Mouse (Mus musculus) kidney, postnatal 14 days (tissue): ENCODE results near the gene Zfp691.

Experiments used
- DNase-seq: peaks from one replicate; pipeline ENCODE4 v3.0.0; 2022; ENCODE audit warnings: mixed read lengths

Gene Zfp691

DNA sequence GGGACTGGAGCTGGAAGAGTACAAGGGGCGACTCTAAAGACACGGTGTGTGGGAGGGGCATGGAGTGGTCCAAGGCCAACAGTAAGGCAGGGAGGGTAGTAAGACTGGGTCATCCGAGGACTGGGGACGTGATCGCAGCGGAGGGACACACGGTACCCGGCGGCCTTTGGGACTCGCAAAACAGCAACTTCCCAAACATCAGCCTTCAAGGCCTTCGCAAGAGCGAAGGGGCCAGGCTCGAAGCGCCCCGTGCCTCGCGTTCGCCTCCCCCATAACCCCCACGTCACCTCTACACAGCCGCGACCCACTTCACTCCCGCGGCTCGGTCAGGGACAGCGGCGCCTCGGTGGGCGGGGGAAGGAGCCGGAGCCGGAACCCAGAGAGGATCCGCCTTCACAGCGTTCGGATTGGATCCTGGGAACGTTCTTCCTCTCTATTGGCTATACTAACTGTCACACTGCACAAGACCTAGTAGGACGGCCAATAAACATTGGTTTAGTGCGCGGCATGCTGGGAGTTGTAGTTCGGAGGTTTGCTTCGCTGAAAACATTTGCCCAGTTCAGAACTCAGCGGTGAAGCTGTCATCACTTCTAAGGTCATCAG lies at the start of gene Zfp691:
Gene Zfp691 (minus strand): TSS at position 345 of the 603 bp plus-strand sequence.
- DNase-seq: peak; percentile 98

DNA sequence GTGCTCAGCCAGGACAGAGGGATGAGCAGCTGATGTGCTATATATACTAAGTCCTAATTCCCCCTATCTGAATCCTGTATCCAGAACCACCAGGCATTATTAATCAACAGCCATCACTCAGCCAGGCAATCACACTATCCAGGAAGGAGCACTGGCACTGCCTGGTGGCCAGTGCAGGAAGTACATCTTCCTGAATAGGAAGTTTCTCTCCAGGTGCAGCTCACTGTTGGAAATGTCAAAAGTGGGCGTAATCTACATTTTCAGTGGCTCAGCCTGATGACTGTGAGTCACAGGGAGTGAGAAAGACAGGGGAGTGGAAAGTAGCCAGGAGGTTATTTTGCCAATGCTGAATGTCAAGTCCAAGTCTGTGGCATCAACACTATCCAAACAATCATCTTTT lies 49.7 kb upstream of the Zfp691 start:
- DNase-seq: peak; percentile 42

GRCm38 (mm10) chr4:119218169-119218568 lies 44.2 kb upstream of the Zfp691 start, which contains the start of gene Tmem269:
Gene Tmem269, minus strand, starts transcription at chr4:119218217.
- no peak for DNase-seq

DNA sequence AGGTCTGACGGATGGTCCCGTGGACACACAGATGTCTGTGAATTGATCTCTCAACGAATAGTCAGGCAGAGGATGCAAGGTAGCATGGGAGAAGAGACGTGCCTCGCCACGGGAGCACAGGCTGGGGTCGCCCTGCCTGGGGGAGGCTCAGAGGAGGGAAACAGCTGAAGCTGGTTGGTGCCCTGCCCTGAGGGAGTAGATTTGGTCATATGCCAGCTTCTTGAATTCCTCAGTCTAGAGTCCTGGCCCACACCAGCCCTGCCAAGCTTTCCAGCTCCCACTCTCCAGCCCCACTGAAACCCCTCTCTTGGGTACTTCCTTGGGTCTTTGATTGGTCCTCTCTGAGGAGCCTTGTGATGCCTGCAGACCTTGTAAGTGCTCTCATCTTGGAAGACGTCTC lies 42.7 kb upstream of the Zfp691 start:
- DNase-seq: peak; percentile 11

GRCm38 (mm10) chr4:119204672-119205071 lies 30.7 kb upstream of the Zfp691 start:
- DNase-seq: peak; percentile 75

DNA sequence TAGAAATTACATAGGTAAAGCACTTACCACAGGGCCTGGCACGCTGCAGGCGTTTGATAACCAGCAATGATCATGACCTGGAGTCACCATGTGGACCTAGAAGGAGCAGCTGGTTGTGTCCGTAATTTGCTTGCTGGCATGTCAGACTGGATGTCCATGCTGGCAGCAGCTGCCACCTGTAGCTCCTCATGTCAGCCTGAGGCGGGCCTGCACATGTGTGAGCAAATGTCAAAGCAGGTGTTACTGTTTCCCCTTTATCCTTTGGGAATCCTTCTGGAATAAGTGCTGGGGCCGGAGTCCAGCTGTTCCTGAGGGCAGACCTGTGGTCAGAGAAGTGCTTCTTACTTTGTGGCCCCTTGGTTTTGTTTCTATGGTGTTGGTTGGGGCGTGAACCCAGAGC lies 24.1 kb upstream of the Zfp691 start:
- no peak for DNase-seq

- DNase-seq: no peak
Measured at GRCm38 (mm10) chr4:119195582-119196320, 21.8 kb upstream of the Zfp691 start.

GRCm38 (mm10) chr4:119194909-119195581 lies 21.1 kb upstream of the Zfp691 start, which contains the start of gene Svbp:
Gene Svbp, plus strand, starts transcription at chr4:119195306.
- peak; percentile 94 for DNase-seq

- no peak for DNase-seq
Measured at GRCm38 (mm10) chr4:119192757-119193156, 18.8 kb upstream of the Zfp691 start.

GRCm38 (mm10) chr4:119191273-119191672 lies 17.3 kb upstream of the Zfp691 start:
- no peak for DNase-seq

GRCm38 (mm10) chr4:119190618-119191017 lies 16.6 kb upstream of the Zfp691 start:
- DNase-seq: no peak

- no peak for DNase-seq
Measured at GRCm38 (mm10) chr4:119189864-119190263, 15.9 kb upstream of the Zfp691 start, which contains the start of gene Ermap. Gene Ermap, minus strand, starts transcription at chr4:119190011.

DNA sequence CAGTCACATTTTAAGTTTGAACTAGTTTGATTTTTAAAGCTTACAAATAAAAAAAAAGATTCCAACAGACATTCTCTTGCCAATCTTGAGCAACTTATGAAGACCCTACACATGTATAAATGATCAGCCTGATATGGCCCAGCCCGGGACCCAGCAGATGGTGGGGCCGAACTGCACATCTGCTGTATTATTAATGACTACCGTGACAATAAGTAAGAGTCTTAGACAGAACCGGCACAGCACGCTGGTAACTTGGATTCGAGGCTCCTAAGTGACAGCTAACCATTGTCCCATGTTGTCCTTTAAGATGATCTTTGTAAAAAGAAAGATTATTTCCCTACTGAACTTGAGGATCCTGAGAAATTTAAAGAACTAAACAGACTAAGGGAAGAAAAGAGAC lies 15.4 kb upstream of the Zfp691 start:
- no peak for DNase-seq

- no peak for DNase-seq
Measured at GRCm38 (mm10) chr4:119188060-119188785, 14.2 kb upstream of the Zfp691 start.

DNA sequence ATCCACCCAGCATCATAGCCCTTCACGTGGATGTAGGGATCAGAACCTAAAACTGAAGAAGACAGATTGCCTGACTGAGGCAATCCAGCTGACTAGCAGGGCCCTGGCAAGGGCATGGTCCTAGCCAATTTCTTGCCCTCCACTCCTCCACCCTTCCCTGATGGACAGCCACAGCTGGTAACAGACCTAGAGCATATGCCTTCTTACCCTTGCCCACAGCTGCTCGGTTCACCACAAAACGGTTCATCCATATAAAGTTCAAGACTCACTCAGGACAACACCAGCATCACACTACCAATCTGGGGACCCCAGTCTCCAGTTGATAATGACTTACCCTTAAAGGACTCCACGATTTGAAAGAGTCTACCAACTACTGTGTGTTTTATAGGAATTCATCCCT lies 11.8 kb upstream of the Zfp691 start:
- DNase-seq: no peak

GRCm38 (mm10) chr4:119183525-119183924 lies 9.5 kb upstream of the Zfp691 start:
- DNase-seq: no peak

DNA sequence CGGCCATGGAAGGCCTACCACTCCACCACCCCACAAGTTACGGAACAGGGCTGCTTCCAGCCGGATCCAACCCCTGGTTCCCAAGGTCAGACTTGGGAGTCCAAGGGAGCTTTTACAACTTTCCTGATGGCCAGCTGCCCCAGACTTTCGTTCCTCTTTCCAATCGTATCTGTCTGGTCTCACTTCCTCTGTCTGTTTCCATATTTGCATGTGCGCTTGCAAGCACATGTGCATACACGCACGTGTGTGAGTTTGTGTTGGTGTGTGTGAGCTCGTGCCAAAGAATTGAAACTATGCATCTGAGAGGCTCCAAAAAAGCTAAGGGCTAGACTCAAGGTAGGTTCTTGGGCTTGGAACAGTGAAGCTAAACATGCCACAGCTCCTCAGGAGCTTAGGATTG lies 7.5 kb upstream of the Zfp691 start:
- no peak for DNase-seq

DNA sequence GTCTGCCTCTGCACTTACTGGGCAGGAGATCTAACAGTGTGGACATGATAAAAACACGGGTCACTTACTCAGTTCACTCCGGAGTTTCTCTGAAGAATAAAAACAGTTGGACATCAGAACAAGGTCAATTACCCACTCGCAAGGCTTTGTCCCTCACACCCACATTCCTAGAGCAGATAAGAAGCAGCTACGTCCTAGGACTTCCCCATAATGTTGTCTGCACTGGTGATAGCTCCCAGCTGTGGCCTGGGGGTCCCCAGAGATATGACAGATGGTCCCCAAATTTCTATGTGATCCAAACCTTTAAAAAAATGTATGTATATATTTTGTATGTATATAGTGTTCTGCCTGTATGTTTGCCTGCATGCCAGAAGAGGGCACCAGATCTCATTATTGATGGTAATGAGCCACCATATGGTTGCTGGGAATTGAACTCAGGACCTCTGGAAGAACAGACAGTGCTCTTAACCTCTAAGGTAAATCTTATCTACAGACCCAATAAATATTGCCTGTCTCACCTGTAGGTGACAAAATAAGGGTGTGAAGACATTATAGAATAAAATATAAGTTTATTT lies 6.2 kb upstream of the Zfp691 start:
- no peak for DNase-seq

- peak; percentile 56 for DNase-seq
Measured at GRCm38 (mm10) chr4:119178331-119178730, 4.3 kb upstream of the Zfp691 start.

GRCm38 (mm10) chr4:119177702-119178101 lies 3.7 kb upstream of the Zfp691 start:
- DNase-seq: no peak

GRCm38 (mm10) chr4:119172919-119173650 lies 910 bp downstream of the Zfp691 start:
- no peak for DNase-seq

GRCm38 (mm10) chr4:119167663-119168062 lies 6.3 kb downstream of the Zfp691 start:
- DNase-seq: peak; percentile 87
